Mouse (Mus musculus) forebrain, embryonic 15.5 days (tissue): ENCODE measurements around the gene Rnf26. TPM values are rescaled to one million over a fixed set of nuclear protein-coding genes. Genes with fewer than 3 reads are reported as not detected.
"Not testable (repeated sequence)": the region's sequence is repeated elsewhere in the genome, so short reads cannot be mapped to it uniquely, and the experiment has no call there.

Experiments used
- ATAC-seq: fragments of 200-750 bp; cut with Nextera tagmentation; replicated peaks from 2 replicates; pipeline ENCODE4 v1.8.0; 2017; ENCODE audit warnings: mild to moderate bottlenecking, moderate TSS enrichment, moderate library complexity
- H3K27ac ChIP-seq: fragments of 300-500 bp; sonication (generic); replicated peaks from 2 replicates; pipeline ENCODE4 v1.5.1; 2015; ENCODE audit warnings: mild to moderate bottlenecking, inconsistent platforms
- H3K27me3 ChIP-seq: fragments of 300-500 bp; sonication (generic); 2 replicates; pipeline ENCODE4 v1.6.1; 2015; ENCODE audit warnings: inconsistent platforms
- H3K36me3 ChIP-seq: fragments of 300-500 bp; sonication (generic); 2 replicates; pipeline ENCODE4 v1.6.1; 2015; ENCODE audit warnings: mild to moderate bottlenecking, inconsistent platforms
- H3K4me1 ChIP-seq: fragments of 300-500 bp; sonication (generic); 2 replicates; pipeline ENCODE4 v1.6.1; 2015; ENCODE audit warnings: inconsistent platforms
- H3K4me2 ChIP-seq: fragments of 300-500 bp; sonication (generic); replicated peaks from 2 replicates; pipeline ENCODE4 v1.6.1; 2015; ENCODE audit warnings: mild to moderate bottlenecking, inconsistent platforms
- H3K4me3 ChIP-seq: fragments of 300-500 bp; sonication (generic); 2 replicates; pipeline ENCODE4 v1.5.1; 2015; ENCODE audit warnings: mild to moderate bottlenecking, inconsistent platforms
- H3K9ac ChIP-seq: fragments of 300-500 bp; sonication (generic); replicated peaks from 2 replicates; pipeline ENCODE4 v1.6.1; 2015; ENCODE audit warnings: mild to moderate bottlenecking, inconsistent platforms
- H3K9me3 ChIP-seq: fragments of 300-500 bp; sonication (generic); 2 replicates; pipeline ENCODE4 v1.6.1; 2016; ENCODE audit warnings: inconsistent platforms
- WGBS: fragments of 180-500 bp; shearing (Covaris S2); methylation state at CpG from one replicate; pipeline ENCODE4 v1.1.7; 2015; ENCODE audit warnings: mixed read lengths; 5-methylcytosine and 5-hydroxymethylcytosine counted together
- polyA plus RNA-seq: library from polyadenylated mRNA; unstranded; fragments of >200 nt; fragmentation: Nextera tagmentation; extraction: Ambion mirVana; gene quantifications from 2 replicates; pipeline ENCODE4 v1.2.1, GENCODE M21; 2015

The Rnf26 gene
- polyA plus RNA-seq, 1 experiment from 2014 or later = 40.1 TPM

DNA sequence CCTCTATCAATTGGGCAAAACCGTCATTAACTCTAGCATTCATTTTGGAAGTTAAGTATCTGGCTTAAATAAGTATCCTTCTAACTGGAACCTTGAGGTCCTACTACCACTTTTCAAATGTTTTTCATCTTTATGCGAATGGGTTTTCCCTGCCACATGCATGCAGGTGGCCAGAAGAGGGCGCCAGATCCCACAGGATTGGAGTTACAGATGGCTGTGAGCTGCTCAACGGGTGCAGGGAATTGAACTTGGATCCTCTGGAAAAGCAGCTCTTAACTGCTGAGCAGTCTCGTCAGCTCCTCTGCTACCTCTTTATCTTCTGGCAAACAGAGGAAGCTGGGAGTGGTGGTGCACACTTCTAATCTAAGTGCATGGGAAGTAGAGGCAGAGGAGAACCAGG, 5.7 kb upstream of the Rnf26 start:
- no peak overlapping the region for H3K9ac ChIP-seq
- no peaks in the 10 kb centered on the region for H3K36me3 ChIP-seq
- H3K4me3 ChIP-seq = no peak overlapping the region
- H3K4me1 ChIP-seq = no peaks in the 10 kb centered on the region
- no peaks in the 10 kb centered on the region for H3K27me3 ChIP-seq
- whole genome bisulfite sequencing = 42% methylated on average over 5 of the region's 5 CpGs
- H3K9me3 ChIP-seq = no peaks in the 10 kb centered on the region
- no peak overlapping the region for H3K4me2 ChIP-seq
- no peak overlapping the region for H3K27ac ChIP-seq
- ATAC-seq = no peak

DNA sequence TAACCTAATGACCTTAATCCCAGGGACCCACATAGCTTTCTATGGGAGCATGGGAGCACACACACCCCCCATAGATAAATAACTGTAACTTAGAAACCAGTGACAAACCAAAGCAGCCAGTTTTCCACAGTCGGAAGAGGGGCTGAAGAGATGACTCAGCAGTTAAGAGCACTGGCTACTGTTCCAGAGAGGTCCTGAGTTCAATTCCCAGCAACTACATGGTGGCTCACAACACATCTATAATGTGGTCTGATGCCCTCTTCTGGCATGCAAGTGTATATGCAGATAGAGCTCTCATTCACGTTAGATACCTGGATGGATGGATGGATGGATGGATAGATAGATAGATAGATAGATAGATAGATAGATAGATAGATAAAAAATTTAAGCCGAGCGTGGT, 2.9 kb upstream of the Rnf26 start:
- no peak for ATAC-seq
- no peak overlapping the region for H3K4me2 ChIP-seq
- no peaks in the 10 kb centered on the region for H3K27me3 ChIP-seq
- H3K27ac ChIP-seq = no peak overlapping the region
- no peak overlapping the region for H3K9ac ChIP-seq
- H3K4me3 ChIP-seq = no peak overlapping the region
- WGBS = 85% methylated on average over 4 of the region's 4 CpGs
- no peaks in the 10 kb centered on the region for H3K36me3 ChIP-seq
- no peaks in the 10 kb centered on the region for H3K9me3 ChIP-seq
- H3K4me1 ChIP-seq = peaks cover 12% of the 10 kb centered on the region

DNA sequence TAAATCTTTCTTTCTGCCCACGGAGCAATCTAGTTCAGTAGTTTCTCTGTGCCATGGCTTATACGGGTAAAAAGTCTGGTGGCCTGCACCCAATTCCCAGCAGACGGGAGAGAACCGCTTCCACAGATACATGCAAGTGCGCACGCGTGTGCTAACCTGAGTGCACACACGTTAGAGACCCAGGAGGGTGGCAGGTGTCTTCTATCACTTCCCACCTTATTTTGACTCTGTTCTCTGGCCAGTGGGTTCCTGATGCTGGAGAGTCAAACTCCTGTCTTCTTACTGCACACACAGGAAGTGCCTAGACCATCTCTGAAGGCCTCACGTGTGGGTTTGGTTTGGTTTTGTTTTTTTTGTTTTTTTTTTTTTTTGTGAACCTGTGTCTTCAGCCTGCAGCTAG, 2.3 kb upstream of the Rnf26 start:
- no peaks in the 10 kb centered on the region for H3K9me3 ChIP-seq
- H3K4me3 ChIP-seq = no peak overlapping the region
- no peak overlapping the region for H3K9ac ChIP-seq
- ATAC-seq = no peak
- WGBS = 92% methylated on average over 9 of the region's 9 CpGs
- H3K27ac ChIP-seq = no peak overlapping the region
- H3K4me2 ChIP-seq = no peak overlapping the region
- H3K36me3 ChIP-seq = no peaks in the 10 kb centered on the region
- H3K27me3 ChIP-seq = no peaks in the 10 kb centered on the region
- H3K4me1 ChIP-seq = peaks cover 15% of the 10 kb centered on the region

DNA sequence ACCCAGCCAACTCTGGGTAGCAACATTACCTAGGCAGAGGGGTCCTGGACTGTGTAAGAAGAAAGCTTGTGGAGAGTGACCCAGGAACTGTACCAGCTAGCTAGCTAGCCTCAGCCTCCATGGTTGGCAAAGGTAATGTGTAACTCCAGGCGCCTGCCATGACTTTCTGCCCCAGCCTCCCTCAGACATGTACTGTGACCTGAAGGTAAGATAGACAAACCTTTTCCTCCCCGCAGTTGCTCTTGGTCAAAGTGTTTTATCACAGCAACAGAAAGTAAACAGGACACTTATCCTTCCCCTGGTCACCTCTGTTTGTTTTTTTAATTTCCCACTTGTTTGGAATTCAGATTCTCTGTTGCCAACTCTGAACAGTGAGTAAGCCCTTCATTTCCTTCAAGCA, 1.1 kb upstream of the Rnf26 start:
- Histone ChIP-seq H3K27ac (no peak overlapping the region), H3K4me2 (no peak overlapping the region), H3K36me3 (no peaks in the 10 kb centered on the region), H3K4me3 (no peak overlapping the region), H3K27me3 (no peaks in the 10 kb centered on the region), H3K4me1 (peaks cover 26% of the 10 kb centered on the region), H3K9me3 (no peaks in the 10 kb centered on the region), H3K9ac (no peak overlapping the region)
- ATAC-seq = no peak
- 85% methylated on average over 2 of the region's 2 CpGs for WGBS

DNA sequence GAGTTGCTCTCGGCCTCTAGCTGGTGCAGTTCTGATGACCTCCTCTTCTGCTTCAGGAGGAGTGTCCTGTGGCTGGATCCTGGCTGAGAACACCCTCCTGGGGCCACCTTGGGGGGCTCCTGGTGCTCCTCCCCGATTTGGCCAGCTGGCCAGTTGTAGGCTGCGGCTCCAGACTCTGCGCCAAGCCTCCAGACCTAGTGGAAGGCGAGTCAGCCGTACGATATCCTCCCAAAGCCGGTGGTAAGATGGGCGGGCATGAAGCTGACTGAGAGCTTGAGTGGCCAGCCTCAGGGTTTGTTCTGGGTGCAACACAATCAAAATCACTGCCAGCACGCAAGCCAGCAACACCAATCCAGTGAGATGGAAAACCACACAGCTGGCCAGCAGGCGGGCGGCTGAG, 1.4 kb downstream of the Rnf26 start:
- H3K27ac ChIP-seq, H3K9me3 ChIP-seq, H3K4me3 ChIP-seq, ATAC-seq, H3K9ac ChIP-seq, H3K27me3 ChIP-seq, H3K36me3 ChIP-seq: not testable (repeated sequence)
- peaks cover 52% of the 10 kb centered on the region for H3K4me1 ChIP-seq
- 65% methylated on average over 10 of the region's 12 CpGs for WGBS
- H3K4me2 ChIP-seq = peak overlapping the region; percentile 51

DNA sequence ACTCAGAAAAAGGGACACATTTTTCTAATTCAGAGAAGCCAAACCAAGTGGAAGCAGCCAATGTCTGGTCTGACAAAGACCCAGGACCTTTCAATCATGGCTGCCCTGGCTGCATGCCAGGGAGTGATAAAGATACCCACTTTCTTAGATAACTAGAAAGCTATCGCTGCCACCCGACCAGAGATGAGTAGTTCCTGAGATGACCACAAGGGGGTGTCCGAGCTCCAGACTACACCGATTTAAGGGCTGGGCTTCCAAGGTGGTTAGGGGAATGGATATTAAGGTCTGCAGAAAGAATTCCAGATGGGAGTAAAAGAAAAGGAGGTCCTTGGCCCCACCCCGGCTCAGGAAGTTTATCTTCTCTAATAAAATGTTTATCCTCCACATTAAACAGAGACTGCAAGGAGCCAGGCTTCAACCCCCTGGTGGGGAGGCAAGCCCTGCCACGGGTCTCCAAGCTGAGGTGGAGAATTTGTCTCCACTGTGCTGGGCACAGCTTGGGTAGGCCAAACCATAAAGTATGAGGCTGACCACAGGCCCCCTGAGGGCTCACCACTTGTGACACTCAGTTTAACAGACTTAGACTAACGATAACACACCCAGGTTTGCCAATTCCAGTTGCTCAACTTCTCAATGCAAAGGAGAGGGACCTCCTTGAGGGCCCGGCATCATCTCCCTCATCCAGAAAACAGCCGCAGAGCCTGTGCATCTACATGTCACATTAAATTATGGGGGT, 3.8 kb downstream of the Rnf26 start:
- Histone ChIP-seq H3K9me3 (no peaks in the 10 kb centered on the region), H3K36me3 (no peaks in the 10 kb centered on the region), H3K27ac (0 out of 2 replicates have a peak overlapping the region, but pooled peaks have one; percentile 3), H3K4me2 (peak overlapping the region; percentile 23), H3K4me3 (0 out of 2 replicates have a peak overlapping the region, but pooled peaks have one; percentile 7), H3K4me1 (peaks cover 57% of the 10 kb centered on the region), H3K9ac (no peak overlapping the region; the same call in 1 of the 2 replicates), H3K27me3 (no peaks in the 10 kb centered on the region)
- no peak for ATAC-seq
- WGBS = 35% methylated on average over 9 of the region's 9 CpGs

DNA sequence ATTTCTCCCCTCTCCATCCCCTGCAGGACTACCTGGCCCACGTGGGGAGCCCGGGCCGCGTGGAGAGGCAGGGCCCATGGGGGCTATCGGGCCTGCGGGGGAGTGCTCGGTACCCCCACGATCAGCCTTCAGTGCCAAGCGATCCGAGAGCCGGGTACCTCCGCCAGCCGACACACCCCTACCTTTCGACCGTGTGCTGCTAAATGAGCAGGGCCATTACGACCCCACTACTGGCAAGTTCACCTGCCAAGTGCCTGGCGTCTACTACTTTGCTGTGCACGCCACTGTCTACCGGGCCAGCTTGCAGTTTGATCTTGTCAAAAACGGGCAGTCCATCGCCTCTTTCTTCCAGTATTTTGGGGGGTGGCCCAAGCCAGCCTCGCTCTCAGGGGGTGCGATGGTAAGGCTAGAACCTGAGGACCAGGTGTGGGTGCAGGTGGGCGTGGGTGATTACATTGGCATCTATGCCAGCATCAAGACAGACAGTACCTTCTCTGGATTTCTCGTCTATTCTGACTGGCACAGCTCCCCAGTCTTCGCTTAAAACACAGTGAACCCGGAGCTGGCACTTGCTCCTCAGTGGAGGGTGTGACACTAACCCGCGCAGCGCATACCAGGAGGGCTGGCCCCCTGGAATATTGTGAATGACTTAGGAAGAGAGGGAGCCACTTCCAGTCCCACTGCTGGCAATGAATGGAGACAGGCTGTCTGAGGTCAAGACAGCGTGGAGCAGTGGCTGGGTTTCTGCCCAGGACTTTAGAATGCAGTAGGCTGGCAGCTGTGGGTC, 4.9 kb downstream of the Rnf26 start:
- H3K9ac ChIP-seq = peak overlapping the region; percentile 33; the same call in 1 of the 2 replicates
- 0 out of 2 replicates have a peak overlapping the region, but pooled peaks have one; percentile 51 for H3K27ac ChIP-seq
- H3K36me3 ChIP-seq = no peaks in the 10 kb centered on the region
- H3K27me3 ChIP-seq = no peaks in the 10 kb centered on the region
- peaks cover 57% of the 10 kb centered on the region for H3K4me1 ChIP-seq
- WGBS = 76% methylated on average over 31 of the region's 31 CpGs
- H3K9me3 ChIP-seq = no peaks in the 10 kb centered on the region
- H3K4me3 ChIP-seq = no peak overlapping the region
- peak overlapping the region; percentile 28; the same call in 1 of the 2 replicates for H3K4me2 ChIP-seq
- no peak for ATAC-seq

DNA sequence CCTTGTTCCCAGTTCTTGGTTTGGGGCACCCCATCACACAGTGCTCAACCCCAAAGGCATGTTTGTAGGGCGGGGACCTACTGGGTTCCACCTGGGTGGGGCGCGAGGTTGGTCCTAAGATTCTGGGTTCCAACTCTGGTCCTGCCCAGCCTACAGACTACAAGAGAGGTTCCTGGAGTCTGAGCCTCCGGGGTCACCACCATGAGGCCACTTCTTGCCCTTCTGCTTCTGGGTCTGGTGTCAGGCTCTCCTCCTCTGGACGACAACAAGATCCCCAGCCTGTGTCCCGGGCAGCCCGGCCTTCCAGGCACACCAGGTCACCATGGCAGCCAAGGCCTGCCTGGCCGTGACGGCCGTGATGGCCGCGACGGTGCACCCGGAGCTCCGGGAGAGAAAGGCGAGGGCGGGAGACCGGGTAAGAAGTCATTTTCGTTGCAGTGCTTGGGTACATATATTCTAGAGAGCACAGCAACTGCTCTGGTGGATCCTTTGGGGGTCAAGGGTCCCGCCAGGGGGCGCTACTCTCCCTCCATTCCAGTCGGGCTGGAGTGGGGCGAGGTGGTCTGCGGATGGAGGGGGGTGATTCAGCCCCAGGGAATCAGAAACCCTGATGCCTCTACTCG, 5.6 kb downstream of the Rnf26 start:
- 26% methylated on average over 25 of the region's 25 CpGs for WGBS
- H3K4me3 ChIP-seq = no peak overlapping the region
- H3K4me2 ChIP-seq = peak overlapping the region; percentile 28
- H3K27ac ChIP-seq = peak overlapping the region; percentile 51
- ATAC-seq = peak; percentile 10; the same call in 1 of the 2 replicates
- 0 out of 2 replicates have a peak overlapping the region, but pooled peaks have one; percentile 10 for H3K9ac ChIP-seq
- no peaks in the 10 kb centered on the region for H3K9me3 ChIP-seq
- peaks cover 57% of the 10 kb centered on the region for H3K4me1 ChIP-seq
- no peaks in the 10 kb centered on the region for H3K36me3 ChIP-seq
- H3K27me3 ChIP-seq = no peaks in the 10 kb centered on the region

DNA sequence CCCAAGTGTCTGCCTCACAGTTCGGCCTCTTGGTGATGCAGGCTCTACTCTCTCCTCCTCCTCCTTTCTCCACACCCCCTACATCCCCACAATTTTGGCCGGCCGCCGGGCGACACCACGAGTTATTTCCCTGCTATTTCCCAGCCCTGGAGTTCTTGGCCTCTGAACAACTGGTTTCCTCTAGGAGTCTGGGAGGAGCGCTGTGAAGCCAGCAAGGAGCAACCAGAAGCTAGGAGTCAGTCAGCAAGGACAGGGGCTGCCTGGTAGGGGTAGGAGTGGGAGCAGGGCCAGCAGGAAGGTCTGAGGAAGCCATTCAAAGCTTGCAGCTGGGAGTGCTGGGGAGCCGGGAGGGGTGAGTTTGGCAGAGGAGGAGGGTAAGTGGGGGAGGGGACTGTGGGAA, 6.2 kb downstream of the Rnf26 start, which contains the start of gene C1qtnf5:
C1qtnf5 (plus strand) TSS at position 136 of the 400 bp plus-strand sequence.
- H3K9ac ChIP-seq = 0 out of 2 replicates have a peak within 1 kb of the TSS, but pooled peaks have one; percentile 10
- WGBS = 19% methylated on average over 8 of the region's 8 CpGs
- peaks cover 51% of the 10 kb centered on the region for H3K4me1 ChIP-seq

DNA sequence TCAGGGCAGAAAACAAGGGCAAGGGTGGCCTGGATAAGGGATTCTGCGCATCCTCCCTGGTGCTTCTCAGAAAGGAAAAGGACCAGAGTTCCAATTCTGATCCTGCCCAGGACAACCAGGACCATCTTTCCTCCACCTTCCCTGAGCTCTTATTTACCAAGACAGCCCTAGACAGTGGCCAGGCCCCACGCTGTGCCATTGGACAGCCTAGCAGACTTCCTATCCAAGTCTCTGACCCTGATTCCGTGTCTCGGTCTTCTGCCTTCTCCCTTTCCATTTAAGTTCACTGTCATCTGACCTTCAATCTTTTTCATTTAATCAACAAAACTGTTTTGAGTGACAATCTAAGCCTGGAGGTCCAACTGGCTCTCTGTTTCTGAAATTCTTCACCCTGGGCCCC, 6.7 kb downstream of the Rnf26 start:
- WGBS = 70% methylated on average over 4 of the region's 4 CpGs
- Histone ChIP-seq H3K4me1 (peaks cover 47% of the 10 kb centered on the region), H3K4me3 (no peak overlapping the region), H3K27ac (peak overlapping the region; percentile 51), H3K27me3 (no peaks in the 10 kb centered on the region), H3K36me3 (no peaks in the 10 kb centered on the region), H3K9ac (no peak overlapping the region), H3K9me3 (no peaks in the 10 kb centered on the region), H3K4me2 (peak overlapping the region; percentile 28; the same call in 1 of the 2 replicates)
- ATAC-seq = no peak

More for the DNA sequence above, 6.2 kb downstream of the Rnf26 start, which contains the start of gene C1qtnf5:
- 0 out of 2 replicates have a peak within 1 kb of the TSS, but pooled peaks have one; percentile 0 for H3K4me3 ChIP-seq
- no peaks in the 10 kb centered on the region for H3K9me3 ChIP-seq
- ATAC-seq = peak; percentile 57
- peak within 1 kb of the TSS; percentile 28 for H3K4me2 ChIP-seq
- H3K27ac ChIP-seq = peak within 1 kb of the TSS; percentile 51
- no peaks in the 10 kb centered on the region for H3K36me3 ChIP-seq
- no peaks in the 10 kb centered on the region for H3K27me3 ChIP-seq

DNA sequence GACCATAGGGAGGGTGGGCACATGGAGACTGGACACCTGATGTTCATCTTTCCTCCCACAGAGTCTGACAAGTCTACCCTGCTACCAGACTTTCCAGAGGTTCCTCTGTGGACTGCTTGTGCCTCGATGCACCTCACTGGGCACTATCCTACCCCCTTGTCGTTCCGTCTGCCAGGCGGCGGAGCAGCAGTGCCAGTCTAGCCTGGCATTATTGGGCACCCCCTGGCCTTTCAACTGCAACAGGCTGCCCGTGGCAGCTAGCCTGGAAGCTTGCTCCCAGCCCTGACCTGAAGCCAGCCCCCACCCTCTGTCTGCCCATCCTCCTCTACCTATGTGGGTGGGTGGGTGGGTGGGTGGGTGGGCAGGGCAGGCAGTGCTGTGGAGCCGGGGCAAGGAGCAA, 7.1 kb downstream of the Rnf26 start:
- Histone ChIP-seq H3K36me3 (no peaks in the 10 kb centered on the region), H3K27ac (no peak overlapping the region), H3K4me2 (no peak overlapping the region), H3K4me3 (no peak overlapping the region), H3K4me1 (peaks cover 45% of the 10 kb centered on the region), H3K27me3 (no peaks in the 10 kb centered on the region), H3K9ac (no peak overlapping the region), H3K9me3 (no peaks in the 10 kb centered on the region)
- 87% methylated on average over 7 of the region's 7 CpGs for WGBS
- ATAC-seq = no peak

DNA sequence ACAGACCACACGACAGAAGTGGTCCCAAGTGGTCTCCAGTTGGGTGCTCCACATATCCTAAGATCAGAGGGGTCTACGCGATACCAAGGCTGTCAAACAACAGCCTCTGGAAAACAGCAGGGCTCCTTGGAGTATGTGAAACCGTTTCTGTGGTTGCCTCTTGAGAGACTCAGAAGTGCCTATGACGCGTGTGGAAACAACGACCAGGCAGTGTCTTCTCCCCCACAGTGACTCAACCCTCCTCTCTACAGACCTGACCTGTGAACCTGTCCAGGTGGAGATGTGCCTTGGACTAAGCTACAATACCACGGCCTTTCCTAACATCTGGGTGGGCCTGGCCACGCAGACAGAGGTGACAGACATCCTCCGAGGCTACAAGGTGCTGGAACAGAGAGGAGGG, 7.5 kb downstream of the Rnf26 start:
- H3K4me3 ChIP-seq = no peak overlapping the region
- H3K9me3 ChIP-seq = no peaks in the 10 kb centered on the region
- no peak overlapping the region for H3K27ac ChIP-seq
- no peaks in the 10 kb centered on the region for H3K36me3 ChIP-seq
- H3K9ac ChIP-seq = no peak overlapping the region
- WGBS = 90% methylated on average over 10 of the region's 10 CpGs
- H3K27me3 ChIP-seq = no peaks in the 10 kb centered on the region
- H3K4me2 ChIP-seq = no peak overlapping the region
- no peak for ATAC-seq
- peaks cover 44% of the 10 kb centered on the region for H3K4me1 ChIP-seq
